Mouse (Mus musculus) MN1 (cell line): ENCODE data around the gene Anapc11.

Experiments
- DNase-seq: peaks from one replicate; pipeline ENCODE4 v3.0.0-alpha.2; 2016; ENCODE audit warnings: low spot score

Gene Anapc11

GRCm38 (mm10) chr11:120657301-120657700 lies 59.1 kb downstream of the Anapc11 start:
- DNase-seq = no peak
